Mouse (Mus musculus) olfactory bulb, adult 2 months (tissue): ENCODE results near the gene Taf10. TPM values are rescaled to one million over a fixed set of nuclear protein-coding genes. Genes with fewer than 3 reads are reported as not detected.

ENCODE experiments used
- H3K27ac ChIP-seq: fragments of 200-500 bp; 2 replicates; pipeline ENCODE4 v1.5.1; 2012; ENCODE audit warnings: low read depth, low read length; ENCODE audit not compliant: insufficient read depth
- H3K4me1 ChIP-seq: fragments of 200-500 bp; 2 replicates; pipeline ENCODE4 v1.6.1; 2012; ENCODE audit warnings: low read length; ENCODE audit not compliant: control insufficient read depth, insufficient read depth
- H3K4me3 ChIP-seq: fragments of 200-500 bp; 2 replicates; pipeline ENCODE4 v1.5.1; 2012; ENCODE audit warnings: mild to moderate bottlenecking, low read depth, low read length, moderate library complexity; ENCODE audit not compliant: insufficient read depth
- CTCF ChIP-seq: fragments of 200-500 bp; IDR thresholded peaks from 2 replicates; pipeline ENCODE4 v1.5.1; 2012; ENCODE audit warnings: low read depth, mild to moderate bottlenecking, low read length, moderate library complexity; ENCODE audit not compliant: insufficient read depth
- POLR2A ChIP-seq: fragments of 200-500 bp; IDR thresholded peaks from 2 replicates; pipeline ENCODE4 v1.6.1; 2012; ENCODE audit warnings: mild to moderate bottlenecking, low read depth, low read length, moderate library complexity; ENCODE audit not compliant: insufficient read depth
- WGBS: fragments of 180-500 bp; shearing (Covaris S2); methylation state at CpG from one replicate; pipeline ENCODE4 v1.1.7; 2018; 5-methylcytosine and 5-hydroxymethylcytosine counted together
- polyA plus RNA-seq: library from polyadenylated mRNA; stranded (reverse); fragments of >200 nt; gene quantifications from 2 replicates; pipeline ENCODE4 v1.2.4, GENCODE M21; 2012; ENCODE audit warnings: low replicate concordance; ENCODE audit not compliant: missing spikeins, insufficient read depth, insufficient read length

Gene Taf10
- polyA plus RNA-seq, 1 experiment: not detected

- WGBS: 53% methylated on average over 13 of the region's 13 CpGs
- Histone ChIP-seq H3K27ac (no peak overlapping the region), H3K4me1 (peaks cover 25% of the 10 kb centered on the region), H3K4me3 (no peak overlapping the region)
- no peak for TF ChIP-seq POLR2A
- TF ChIP-seq CTCF: no peak
Observed at GRCm38 (mm10) chr7:105777797-105778552, 33.8 kb upstream of the Taf10 start.

- Histone ChIP-seq H3K4me1 (peaks cover 27% of the 10 kb centered on the region), H3K4me3 (no peak overlapping the region), H3K27ac (no peak overlapping the region)
- WGBS: 85% methylated on average over 1 of the region's 1 CpGs
- TF ChIP-seq POLR2A (no peak), CTCF (no peak)
Observed at GRCm38 (mm10) chr7:105777316-105777715, 33.2 kb upstream of the Taf10 start.

GRCm38 (mm10) chr7:105776026-105776425 is 31.9 kb upstream of the Taf10 start:
- TF ChIP-seq POLR2A (no peak), CTCF (no peak)
- no peak overlapping the region for H3K4me3 ChIP-seq
- H3K4me1 ChIP-seq: peaks cover 30% of the 10 kb centered on the region
- WGBS: 62% methylated on average over 2 of the region's 2 CpGs
- no peak overlapping the region for H3K27ac ChIP-seq

GRCm38 (mm10) chr7:105774661-105775060 is 30.5 kb upstream of the Taf10 start:
- TF ChIP-seq CTCF (no peak), POLR2A (no peak)

GRCm38 (mm10) chr7:105773041-105773440 is 28.9 kb upstream of the Taf10 start:
- WGBS: 71% methylated on average over 5 of the region's 5 CpGs

More at GRCm38 (mm10) chr7:105774661-105775060, 30.5 kb upstream of the Taf10 start:
- Histone ChIP-seq H3K4me3 (no peak overlapping the region), H3K27ac (no peak overlapping the region), H3K4me1 (peaks cover 30% of the 10 kb centered on the region)
- WGBS: 38% methylated on average over 8 of the region's 8 CpGs

GRCm38 (mm10) chr7:105772331-105772730 is 28.2 kb upstream of the Taf10 start:
- peaks cover 18% of the 10 kb centered on the region for H3K4me1 ChIP-seq
- no peak overlapping the region for H3K27ac ChIP-seq
- H3K4me3 ChIP-seq: no peak overlapping the region
- TF ChIP-seq CTCF (no peak), POLR2A (no peak)
- WGBS: 97% methylated on average over 15 of the region's 15 CpGs

More at GRCm38 (mm10) chr7:105773041-105773440, 28.9 kb upstream of the Taf10 start:
- Histone ChIP-seq H3K4me1 (peaks cover 18% of the 10 kb centered on the region), H3K4me3 (no peak overlapping the region), H3K27ac (no peak overlapping the region)
- TF ChIP-seq CTCF: no peak
- TF ChIP-seq POLR2A: no peak

- WGBS: 67% methylated on average over 3 of the region's 3 CpGs
Observed at GRCm38 (mm10) chr7:105769959-105770358, 25.8 kb upstream of the Taf10 start.

GRCm38 (mm10) chr7:105767729-105768165 is 23.6 kb upstream of the Taf10 start:
- Histone ChIP-seq H3K4me3 (no peak overlapping the region), H3K27ac (0 out of 2 replicates have a peak overlapping the region, but pooled peaks have one; percentile 6), H3K4me1 (peaks cover 8% of the 10 kb centered on the region; the same call in 1 of the 2 replicates)
- 30% methylated on average over 6 of the region's 6 CpGs for WGBS
- no peak for TF ChIP-seq POLR2A
- no peak for TF ChIP-seq CTCF

More at GRCm38 (mm10) chr7:105769959-105770358, 25.8 kb upstream of the Taf10 start:
- Histone ChIP-seq H3K4me3 (no peak overlapping the region), H3K27ac (no peak overlapping the region), H3K4me1 (peaks cover 18% of the 10 kb centered on the region)
- TF ChIP-seq CTCF (no peak), POLR2A (no peak)

- Histone ChIP-seq H3K4me1 (peaks cover 6% of the 10 kb centered on the region; the same call in 1 of the 2 replicates), H3K27ac (no peak overlapping the region), H3K4me3 (no peak overlapping the region)
- 95% methylated on average over 11 of the region's 11 CpGs for WGBS
- no peak for TF ChIP-seq POLR2A
- TF ChIP-seq CTCF: no peak
Observed at GRCm38 (mm10) chr7:105764331-105764730, 20.2 kb upstream of the Taf10 start.
